Mouse (Mus musculus) mouse trophoblast stem cell (cell line): ENCODE results near the gene Rsph6a.

ENCODE experiments used
- in situ Hi-C, 2 experiments: fragments of 300-500 bp; cut with MseI, MboI; formaldehyde crosslinking; loops; 2 replicates in 1 of 2; 3 replicates in 1 of 2; pipeline ENCODE4 v1.15.1; 2025

Gene Rsph6a

DNA sequence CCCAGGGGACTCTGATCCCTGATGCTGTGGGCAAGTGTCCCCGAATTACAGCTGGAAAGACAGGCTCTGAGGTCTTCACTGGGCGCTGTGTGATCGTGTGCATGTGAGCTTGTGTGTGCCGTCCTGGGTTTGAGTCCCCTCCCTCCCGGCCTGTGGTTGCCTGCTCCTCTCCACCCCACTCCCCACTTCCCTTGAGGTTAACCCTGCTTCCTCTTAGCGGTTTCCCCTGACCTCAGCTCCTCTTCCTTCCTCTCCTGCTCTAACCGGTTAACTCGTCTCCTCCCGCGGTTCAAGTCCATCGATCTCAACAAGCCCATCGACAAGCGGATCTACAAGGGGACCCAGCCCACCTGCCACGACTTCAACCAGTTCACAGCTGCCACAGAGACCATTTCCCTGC is 23.3 kb downstream of the Rsph6a start:
- in situ Hi-C loops: no loop called here

DNA sequence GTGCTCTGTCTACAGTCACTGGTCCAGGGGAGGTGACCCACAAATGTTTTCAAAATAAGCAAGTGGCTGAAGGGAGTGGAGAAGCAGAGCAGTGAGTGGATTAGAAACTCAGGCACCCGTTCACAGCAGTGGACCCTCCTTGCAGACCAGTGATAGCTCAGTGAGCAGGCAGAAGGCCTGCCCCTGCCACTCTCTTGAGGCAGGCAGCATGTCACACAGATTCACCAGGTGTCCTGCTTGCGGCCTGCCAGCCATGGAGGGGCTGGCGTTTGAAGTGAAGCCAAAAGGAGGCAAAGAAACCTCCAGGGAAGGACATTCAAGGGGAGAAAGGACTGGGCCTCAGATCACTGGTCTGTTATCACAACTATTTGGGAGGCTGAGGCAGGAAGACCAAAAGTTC is 24.2 kb downstream of the Rsph6a start:
- in situ Hi-C loops: no loop called here

DNA sequence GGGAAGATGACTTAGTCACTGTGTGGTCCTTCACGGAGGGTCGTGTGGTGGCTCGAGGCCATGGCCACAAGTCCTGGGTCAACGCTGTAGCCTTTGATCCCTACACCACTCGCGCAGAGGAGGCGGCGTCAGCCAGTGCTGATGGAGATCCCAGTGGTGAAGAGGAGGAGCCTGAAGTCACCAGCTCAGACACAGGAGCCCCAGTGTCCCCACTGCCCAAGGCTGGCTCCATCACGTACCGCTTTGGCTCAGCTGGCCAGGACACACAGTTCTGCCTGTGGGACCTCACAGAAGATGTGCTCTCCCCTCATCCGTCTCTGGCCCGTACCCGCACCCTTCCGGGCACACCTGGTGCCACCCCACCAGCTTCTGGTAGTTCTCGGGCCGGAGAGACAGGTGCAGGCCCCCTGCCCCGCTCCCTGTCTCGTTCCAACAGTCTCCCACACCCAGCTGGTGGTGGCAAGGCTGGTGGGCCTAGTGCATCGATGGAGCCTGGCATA is 26.0 kb downstream of the Rsph6a start:
- in situ Hi-C loops: no loop called here

DNA sequence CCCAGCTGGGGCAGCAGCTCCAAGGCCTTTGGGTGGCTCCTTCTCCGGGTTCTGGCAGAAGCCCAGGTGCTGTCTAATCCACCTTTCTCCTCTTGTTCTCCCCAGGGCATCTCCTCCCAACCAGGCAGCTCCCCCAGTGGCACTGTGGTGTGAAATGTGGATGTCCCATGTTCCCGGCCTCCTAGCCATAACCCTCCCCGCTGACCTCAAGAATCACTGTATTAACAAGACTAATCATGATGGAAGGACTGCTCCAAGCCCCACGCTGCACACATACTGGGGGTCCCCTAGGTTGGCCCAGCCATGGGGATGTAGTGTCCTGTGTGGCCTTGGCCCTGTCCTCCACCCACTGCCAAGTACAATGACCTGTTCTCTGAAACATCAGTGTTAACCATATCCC is 27.7 kb downstream of the Rsph6a start:
- in situ Hi-C loops: no loop called here

DNA sequence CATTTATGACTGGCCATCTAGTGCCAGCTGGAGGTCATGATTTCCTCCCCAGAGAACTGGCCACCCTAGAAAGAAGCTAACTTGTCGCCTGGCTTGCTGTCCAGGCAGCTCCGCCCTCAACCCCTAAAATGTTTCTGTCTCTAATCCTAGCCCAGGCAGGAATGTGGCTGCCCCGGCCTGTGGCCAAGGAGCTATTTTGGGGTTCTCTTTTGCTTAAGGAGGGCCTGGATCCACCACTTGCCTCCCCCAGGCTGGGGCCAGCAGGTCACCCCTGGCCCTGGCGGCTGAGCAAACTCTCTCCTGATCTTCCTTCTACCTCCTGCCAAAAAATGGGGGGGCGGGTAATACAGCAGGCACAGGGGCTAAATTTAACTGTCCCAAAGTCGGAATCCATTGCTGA is 28.6 kb downstream of the Rsph6a start:
- in situ Hi-C loops: no loop called here

DNA sequence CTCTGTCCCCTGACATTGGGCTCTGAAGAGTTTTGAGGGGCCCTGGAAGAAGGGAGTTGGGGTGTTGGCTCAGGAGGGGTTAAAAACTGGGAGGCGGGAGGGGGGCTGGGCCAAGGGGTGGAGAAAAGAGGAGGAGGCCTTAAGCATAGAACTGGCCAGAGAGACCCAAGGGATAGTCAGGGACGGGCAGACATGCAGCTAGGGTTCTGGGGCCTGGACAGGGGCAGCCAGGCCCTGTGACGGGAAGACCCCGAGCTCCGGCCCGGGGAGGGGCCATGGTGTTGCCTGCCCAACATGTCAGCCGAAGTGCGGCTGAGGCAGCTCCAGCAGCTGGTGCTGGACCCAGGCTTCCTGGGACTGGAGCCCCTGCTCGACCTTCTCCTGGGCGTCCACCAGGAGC is 29.2 kb downstream of the Rsph6a start, which contains the start of gene Dmpk:
Gene Dmpk, plus strand, starts transcription at position 149 of the 400 bp plus-strand sequence.
- in situ Hi-C loops: no loop called here

DNA sequence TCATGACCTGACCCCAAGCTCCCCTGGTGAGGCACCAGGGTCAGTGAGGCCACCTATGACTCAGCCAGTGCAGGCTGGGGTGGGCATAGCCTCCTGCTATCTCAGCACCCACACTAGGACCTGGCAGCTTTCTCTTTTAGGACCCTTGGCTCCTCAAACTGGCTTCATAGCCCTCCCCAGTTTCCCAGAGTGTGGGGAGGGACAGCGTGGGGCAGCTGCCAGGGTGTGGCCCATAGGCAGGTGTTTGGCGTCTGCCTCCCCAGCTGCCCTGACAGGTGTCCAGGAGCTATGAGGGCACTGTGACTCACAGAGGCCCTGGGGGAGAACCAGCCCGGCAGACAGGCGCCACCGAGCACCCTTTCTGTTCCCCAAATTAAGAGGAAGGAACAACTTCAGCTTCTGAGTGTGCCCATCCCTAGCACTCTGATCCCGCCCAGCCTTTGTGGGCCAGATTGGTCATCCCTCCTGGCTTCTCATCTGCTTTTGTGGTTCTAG is 29.8 kb downstream of the Rsph6a start:
- in situ Hi-C loops: no loop called here

DNA sequence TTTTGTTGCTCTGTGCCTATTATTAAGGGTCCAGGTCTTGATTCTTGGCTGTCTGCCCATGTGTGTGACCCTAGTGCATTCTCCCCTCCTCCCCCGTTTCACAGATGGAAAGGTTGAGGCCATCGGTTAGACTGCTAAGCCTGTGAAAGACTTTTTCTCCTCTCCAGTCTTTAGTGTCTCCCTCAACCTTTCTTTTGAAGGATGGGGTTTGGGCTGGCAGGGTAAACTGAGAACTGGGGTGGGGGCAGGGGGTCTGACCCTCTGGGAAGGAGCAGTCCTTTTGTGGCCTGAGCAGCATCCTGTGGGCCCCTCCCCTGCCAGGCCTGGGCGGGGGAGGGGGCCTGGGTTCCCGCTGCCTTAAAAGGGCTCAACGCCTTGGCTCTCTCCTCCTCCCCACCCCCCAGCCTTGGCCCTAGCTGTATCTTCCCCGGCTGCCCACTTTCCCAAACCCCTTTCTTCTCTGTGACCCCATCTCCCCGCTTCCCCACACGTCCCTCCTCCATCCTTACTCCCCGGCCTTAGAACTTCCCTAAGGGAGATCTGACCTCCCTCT is 30.5 kb downstream of the Rsph6a start:
- in situ Hi-C loops: no loop called here

DNA sequence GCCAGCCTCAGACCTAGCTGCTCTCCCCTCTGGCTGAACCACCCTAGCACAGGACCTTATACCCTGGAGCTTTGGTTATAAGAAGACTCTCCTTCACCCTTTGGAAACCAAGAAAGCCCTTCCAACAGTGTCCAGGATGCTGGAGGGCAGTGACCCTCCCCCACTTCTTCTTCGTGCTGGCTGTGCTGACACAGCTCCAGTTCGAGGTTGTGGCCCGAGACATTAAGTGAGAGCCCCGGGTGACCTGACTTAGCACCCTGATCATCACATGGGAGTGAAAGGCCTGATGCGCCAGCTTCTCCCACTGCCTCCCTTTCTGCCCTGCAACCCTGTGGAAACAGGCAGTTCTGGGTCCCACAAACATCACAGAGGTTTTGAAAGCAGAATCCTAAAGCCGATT is 31.0 kb downstream of the Rsph6a start:
- in situ Hi-C loops: no loop called here

DNA sequence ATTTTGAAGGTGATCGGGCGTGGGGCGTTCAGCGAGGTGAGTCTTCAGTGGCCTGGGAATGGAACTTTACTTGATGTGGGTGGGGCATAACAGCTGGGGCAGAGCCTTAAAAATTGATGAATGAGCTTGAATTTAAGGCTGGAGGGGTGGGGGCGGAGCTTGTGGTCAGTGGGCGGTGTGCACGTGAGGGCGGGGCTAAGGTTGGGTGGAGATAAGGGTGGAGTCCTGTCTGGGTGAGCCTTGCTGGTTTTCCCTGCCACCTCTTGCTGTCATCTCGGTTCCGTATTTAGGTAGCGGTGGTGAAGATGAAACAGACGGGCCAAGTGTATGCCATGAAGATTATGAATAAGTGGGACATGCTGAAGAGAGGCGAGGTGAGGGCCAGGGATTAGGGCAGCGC is 31.6 kb downstream of the Rsph6a start:
- in situ Hi-C loops: no loop called here

DNA sequence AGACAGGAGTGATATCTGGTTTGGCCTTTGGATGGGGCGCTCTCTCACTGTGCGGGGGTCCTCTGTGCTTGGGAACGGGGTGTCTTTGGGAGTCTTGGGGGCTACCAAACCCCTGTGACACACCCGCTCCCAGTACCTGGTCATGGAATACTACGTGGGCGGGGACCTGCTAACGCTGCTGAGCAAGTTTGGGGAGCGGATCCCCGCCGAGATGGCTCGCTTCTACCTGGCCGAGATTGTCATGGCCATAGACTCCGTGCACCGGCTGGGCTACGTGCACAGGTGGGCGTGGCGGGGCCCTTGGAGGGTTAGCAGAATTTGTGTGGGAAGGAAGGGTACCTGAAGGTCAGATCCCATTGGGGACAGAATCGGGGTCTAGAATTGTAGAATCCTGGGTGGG is 32.3 kb downstream of the Rsph6a start:
- in situ Hi-C loops: no loop called here

DNA sequence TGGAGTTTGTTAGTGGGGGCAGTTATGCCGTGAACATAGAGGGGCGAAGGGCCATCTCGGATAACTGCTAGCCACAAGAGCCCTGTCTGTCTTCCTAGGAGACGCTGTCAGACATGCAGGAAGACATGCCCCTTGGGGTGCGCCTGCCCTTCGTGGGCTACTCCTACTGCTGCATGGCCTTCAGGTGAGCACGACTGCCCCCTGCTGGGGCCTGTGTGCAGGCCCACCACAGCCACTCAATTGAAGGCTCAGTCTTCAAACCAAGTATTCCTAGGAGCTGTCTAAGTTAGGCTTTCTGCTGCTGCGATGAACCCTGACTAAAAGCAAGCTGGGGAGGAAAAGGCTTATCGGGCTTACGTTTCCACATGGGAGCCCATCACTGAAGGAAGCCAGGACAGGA is 34.3 kb downstream of the Rsph6a start:
- in situ Hi-C loops: no loop called here

DNA sequence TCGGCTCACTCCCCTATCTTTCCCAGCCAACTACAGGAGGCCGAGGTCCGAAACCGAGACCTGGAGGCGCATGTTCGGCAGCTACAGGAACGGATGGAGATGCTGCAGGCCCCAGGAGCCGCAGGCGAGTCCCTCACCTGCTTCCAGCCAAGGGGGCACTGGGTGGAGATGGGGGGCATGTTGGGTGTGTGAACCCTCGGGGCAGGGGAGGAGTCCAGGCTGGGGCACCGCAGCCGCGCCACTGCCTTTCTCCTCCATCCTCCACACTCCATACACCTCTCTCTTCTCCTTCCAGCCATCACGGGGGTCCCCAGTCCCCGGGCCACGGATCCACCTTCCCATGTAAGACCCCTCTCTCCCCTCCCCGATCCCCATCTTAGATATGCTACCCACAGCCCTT is 37.4 kb downstream of the Rsph6a start:
- in situ Hi-C loops: no loop called here

DNA sequence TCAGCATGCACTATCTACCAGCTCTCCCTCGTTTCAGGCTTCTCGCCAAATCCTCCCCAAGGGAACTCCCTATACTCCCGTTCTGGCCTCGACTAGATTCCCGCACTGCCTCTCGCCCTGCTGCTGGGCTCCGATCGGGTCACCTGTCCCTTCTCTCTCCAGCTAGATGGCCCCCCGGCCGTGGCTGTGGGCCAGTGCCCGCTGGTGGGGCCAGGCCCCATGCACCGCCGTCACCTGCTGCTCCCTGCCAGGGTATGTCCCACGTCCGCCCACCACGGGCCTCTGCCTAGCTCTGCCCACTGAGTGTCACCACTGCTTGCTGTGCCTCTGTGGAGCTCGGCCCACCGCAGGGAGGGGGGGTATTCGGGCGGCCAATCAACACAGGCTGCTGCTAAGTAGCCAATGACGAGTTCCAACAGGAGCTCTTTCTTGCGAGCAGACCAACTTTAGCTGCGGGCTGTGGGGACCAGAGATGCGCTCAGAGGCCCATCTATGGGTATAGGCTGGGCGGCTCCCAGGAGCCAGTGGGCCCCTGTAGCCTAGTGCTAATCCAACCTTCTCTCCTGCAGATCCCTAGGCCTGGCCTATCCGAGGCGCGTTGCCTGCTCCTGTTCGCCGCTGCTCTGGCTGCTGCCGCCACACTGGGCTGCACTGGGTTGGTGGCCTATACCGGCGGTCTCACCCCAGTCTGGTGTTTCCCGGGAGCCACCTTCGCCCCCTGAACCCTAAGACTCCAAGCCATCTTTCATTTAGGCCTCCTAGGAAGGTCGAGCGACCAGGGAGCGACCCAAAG is 38.1 kb downstream of the Rsph6a start:
- in situ Hi-C loops: no loop called here

DNA sequence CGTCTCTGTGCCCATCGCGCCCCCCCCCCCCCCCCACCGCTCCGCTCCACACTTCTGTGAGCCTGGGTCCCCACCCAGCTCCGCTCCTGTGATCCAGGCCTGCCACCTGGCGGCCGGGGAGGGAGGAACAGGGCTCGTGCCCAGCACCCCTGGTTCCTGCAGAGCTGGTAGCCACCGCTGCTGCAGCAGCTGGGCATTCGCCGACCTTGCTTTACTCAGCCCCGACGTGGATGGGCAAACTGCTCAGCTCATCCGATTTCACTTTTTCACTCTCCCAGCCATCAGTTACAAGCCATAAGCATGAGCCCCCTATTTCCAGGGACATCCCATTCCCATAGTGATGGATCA is 38.7 kb downstream of the Rsph6a start:
- in situ Hi-C loops: no loop called here

DNA sequence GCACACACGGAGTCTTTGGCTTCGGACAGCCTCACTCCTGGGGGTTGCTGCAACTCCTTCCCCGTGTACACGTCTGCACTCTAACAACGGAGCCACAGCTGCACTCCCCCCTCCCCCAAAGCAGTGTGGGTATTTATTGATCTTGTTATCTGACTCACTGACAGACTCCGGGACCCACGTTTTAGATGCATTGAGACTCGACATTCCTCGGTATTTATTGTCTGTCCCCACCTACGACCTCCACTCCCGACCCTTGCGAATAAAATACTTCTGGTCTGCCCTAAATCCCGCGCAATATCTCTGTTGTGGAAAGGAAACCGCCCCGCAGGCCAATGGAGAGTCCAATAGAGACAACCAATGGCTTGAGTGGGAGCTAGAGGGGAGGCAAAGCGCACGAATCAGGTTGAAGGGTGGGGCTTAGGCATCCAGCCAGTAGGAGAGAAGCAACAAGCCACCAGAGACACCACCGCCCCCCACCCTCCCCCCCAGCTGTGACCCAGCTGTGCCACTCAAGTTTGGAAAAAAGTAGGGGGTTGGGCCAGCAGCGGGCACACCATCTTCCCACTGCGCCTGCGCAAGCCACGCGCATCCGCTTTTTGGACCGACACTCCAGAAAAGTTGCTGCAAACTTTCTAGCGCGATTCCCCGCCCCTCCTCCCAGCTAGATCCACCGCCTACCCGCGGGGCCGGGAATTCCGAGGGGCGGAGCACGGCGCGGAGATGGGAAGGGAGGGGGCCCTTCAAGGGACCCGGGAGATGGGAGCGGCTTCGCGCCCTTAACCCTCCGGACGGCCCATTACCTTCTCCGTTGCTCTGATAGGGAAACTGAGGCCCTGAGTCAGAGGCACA is 39.3 kb downstream of the Rsph6a start:
- in situ Hi-C loops: no loop called here

DNA sequence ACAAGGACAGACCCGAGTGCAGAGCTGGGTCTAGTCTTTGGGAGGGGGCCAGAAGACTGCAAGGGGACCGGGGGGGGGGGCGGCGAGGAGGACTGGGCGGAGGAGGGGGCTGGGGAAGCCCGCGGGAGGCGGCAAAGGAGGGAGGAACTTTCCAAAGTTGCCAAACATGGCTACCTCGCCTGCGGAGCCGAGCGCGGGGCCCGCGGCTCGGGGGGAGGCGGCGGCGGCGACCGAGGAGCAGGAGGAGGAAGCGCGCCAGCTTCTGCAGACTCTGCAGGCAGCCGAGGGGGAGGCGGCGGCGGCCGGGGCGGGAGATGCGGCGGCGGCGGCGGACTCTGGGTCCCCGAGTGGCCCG is 40.0 kb downstream of the Rsph6a start, which contains the start of gene Six5:
Gene Six5, plus strand, starts transcription at position 124 of the 355 bp plus-strand sequence.
- in situ Hi-C loops: no loop called here

DNA sequence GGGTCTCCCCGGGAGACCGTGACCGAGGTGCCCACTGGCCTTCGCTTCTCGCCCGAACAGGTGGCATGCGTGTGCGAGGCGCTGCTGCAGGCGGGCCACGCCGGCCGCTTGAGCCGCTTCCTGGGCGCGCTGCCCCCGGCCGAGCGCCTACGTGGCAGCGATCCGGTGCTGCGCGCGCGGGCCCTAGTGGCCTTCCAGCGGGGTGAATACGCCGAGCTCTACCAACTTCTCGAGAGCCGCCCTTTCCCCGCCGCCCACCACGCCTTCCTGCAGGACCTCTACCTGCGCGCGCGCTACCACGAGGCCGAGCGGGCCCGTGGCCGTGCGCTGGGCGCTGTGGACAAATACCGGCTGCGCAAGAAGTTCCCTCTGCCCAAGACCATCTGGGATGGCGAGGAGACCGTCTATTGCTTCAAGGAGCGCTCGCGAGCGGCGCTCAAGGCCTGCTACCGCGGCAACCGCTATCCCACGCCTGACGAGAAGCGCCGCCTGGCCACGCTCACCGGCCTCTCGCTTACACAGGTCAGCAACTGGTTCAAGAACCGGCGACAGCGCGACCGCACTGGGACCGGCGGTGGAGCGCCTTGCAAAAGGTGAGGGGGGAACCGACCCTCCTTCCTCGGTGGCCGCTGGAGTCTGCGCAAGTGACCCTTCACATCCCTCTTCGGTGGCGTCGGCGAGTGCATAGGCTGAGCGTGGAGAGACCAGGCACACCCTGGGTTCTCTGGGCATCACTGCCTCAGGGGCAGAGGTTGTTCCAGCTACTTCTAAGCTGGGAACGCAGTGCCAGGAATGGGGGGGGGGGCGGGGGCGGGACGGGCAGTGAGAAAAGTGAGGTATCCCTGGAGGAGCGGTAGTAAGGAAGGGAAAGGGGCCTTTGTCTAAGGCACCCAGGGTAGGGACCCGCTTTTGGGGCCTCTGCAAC is 40.6 kb downstream of the Rsph6a start:
- in situ Hi-C loops: no loop called here

DNA sequence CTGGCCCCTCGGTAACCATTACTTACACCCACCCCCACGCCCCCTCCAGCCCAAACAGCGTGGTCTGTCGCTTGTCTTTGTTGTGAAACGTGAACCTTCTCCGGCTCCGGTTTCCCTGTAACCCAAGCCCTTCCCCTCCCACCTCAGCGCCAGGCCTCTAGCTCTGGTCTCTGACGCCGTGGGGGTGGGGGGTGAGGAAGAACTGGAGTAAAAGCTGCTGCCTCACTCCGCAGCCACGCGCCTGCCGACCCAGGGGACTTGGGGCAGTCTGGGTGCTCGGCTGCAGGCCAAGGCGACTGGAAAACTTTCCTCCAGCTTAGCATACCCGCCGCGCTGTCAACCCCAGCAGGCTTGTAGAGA is 41.2 kb downstream of the Rsph6a start:
- in situ Hi-C loops: no loop called here

DNA sequence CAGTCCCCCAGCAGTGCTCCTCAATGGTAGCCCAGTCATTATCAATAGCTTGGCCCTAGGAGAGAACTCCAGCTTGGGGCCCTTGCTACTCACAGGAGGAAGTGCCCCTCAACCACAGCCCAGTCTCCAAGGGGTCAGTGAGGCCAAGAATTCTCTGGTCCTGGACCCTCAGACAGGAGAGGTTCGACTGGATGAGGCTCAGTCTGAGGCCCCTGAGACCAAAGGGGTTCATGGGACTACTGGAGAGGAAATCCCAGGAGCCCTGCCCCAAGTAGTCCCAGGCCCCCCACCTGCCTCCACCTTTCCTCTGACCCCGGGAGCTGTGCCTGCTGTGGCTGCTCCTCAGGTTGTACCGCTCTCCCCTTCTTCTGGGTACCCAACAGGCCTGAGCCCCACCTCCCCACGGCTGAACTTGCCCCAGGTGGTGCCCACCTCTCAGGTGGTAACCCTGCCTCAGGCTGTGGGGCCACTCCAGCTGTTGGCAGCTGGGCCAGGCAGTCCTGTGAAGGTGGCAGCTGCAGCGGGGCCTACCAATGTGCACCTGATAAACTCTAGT is 42.0 kb downstream of the Rsph6a start:
- in situ Hi-C loops: no loop called here

DNA sequence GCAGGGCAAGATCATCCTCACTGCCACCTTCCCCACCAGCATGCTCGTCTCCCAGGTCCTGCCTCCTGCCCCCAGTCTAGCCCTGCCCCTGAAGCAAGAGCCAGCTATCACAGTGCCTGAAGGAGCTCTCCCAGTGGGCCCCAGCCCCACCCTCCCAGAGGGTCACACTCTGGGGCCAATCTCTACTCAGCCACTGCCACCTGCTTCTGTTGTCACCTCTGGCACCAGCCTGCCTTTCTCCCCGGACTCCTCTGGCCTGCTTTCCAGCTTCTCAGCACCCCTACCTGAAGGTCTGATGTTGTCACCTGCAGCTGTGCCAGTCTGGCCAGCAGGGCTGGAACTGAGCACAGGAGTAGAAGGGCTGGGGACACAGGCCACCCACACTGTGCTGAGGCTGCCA is 42.7 kb downstream of the Rsph6a start:
- in situ Hi-C loops: no loop called here
